Mouse (Mus musculus) neural tube, embryonic 15.5 days (tissue): ENCODE measurements around the gene Asap3. TPM values are rescaled to one million over a fixed set of nuclear protein-coding genes. Genes with fewer than 3 reads are reported as not detected.

Experiments
- ATAC-seq: fragments of 200-750 bp; cut with Nextera tagmentation; 2 replicates; pipeline ENCODE4 v1.8.0; 2017; ENCODE audit warnings: mild to moderate bottlenecking, moderate TSS enrichment, moderate library complexity; ENCODE audit not compliant: low FRiP score
- H3K27ac ChIP-seq: fragments of 300-500 bp; sonication (generic); replicated peaks from 2 replicates; pipeline ENCODE4 v1.5.1; 2015; ENCODE audit warnings: mild to moderate bottlenecking, inconsistent platforms
- H3K27me3 ChIP-seq: fragments of 300-500 bp; sonication (generic); replicated peaks from 2 replicates; pipeline ENCODE4 v1.6.1; 2015; ENCODE audit warnings: inconsistent platforms
- H3K36me3 ChIP-seq: fragments of 300-500 bp; sonication (generic); 2 replicates; pipeline ENCODE4 v1.6.1; 2015; ENCODE audit warnings: inconsistent platforms
- H3K4me1 ChIP-seq: fragments of 300-500 bp; sonication (generic); 2 replicates; pipeline ENCODE4 v1.6.1; 2015; ENCODE audit warnings: inconsistent platforms
- H3K4me2 ChIP-seq: fragments of 300-500 bp; sonication (generic); 2 replicates; pipeline ENCODE4 v1.6.1; 2015; ENCODE audit warnings: inconsistent platforms, mild to moderate bottlenecking, moderate library complexity
- H3K4me3 ChIP-seq: fragments of 300-500 bp; sonication (generic); replicated peaks from 2 replicates; pipeline ENCODE4 v1.5.1; 2015; ENCODE audit warnings: mild to moderate bottlenecking, inconsistent platforms
- H3K9ac ChIP-seq: fragments of 300-500 bp; sonication (generic); replicated peaks from 2 replicates; pipeline ENCODE4 v1.6.1; 2015; ENCODE audit warnings: mild to moderate bottlenecking, inconsistent platforms
- H3K9me3 ChIP-seq: fragments of 300-500 bp; sonication (generic); replicated peaks from 2 replicates; pipeline ENCODE4 v1.6.1; 2016; ENCODE audit warnings: inconsistent platforms
- WGBS: fragments of 180-500 bp; shearing (Covaris S2); methylation state at CpG from one replicate; pipeline ENCODE4 v1.1.7; 2015; ENCODE audit warnings: mixed read lengths; 5-methylcytosine and 5-hydroxymethylcytosine counted together
- polyA plus RNA-seq: library from polyadenylated mRNA; unstranded; fragments of >200 nt; fragmentation: Nextera tagmentation; extraction: Ambion mirVana; gene quantifications from 2 replicates; pipeline ENCODE4 v1.2.1, GENCODE M21; 2015

Gene Asap3
- 6.6 and 6.7 TPM in 2 replicates for polyA plus RNA-seq

- no peaks in the 10 kb centered on the region for H3K27me3 ChIP-seq
- WGBS, result under 1% methylated on average over 46 of the region's 54 CpGs
- no peaks in the 10 kb centered on the region for H3K9me3 ChIP-seq
- H3K4me3 ChIP-seq, result peak within 1 kb of the TSS; percentile 63
- H3K4me2 ChIP-seq, result peak within 1 kb of the TSS; percentile 98
- H3K4me1 ChIP-seq, result peaks cover 13% of the 10 kb centered on the region
- peak within 1 kb of the TSS; percentile 77 for H3K27ac ChIP-seq
- peak within 1 kb of the TSS; percentile 74 for H3K9ac ChIP-seq
- ATAC-seq, result peak; percentile 89
- H3K36me3 ChIP-seq, result no peaks in the 10 kb centered on the region
These were observed at the start of gene Asap3 for GRCm38 (mm10) chr4:136206033-136206893. Gene Asap3 (plus strand): TSS chr4:136206365.

- Histone ChIP-seq H3K4me3 (no peak overlapping the region), H3K27ac (no peak overlapping the region), H3K9ac (no peak overlapping the region), H3K4me1 (peaks cover 8% of the 10 kb centered on the region), H3K9me3 (no peaks in the 10 kb centered on the region), H3K36me3 (no peaks in the 10 kb centered on the region), H3K27me3 (no peaks in the 10 kb centered on the region), H3K4me2 (no peak overlapping the region)
- ATAC-seq, result no peak
- 82% methylated on average over 6 of the region's 6 CpGs for WGBS
These were observed 47.7 kb upstream of the Asap3 start for GRCm38 (mm10) chr4:136158498-136158897.

GRCm38 (mm10) chr4:136159802-136160397, 46.3 kb upstream of the Asap3 start:
- peak; percentile 60; the same call in 1 of the 2 replicates for ATAC-seq
- 3% methylated on average over 5 of the region's 5 CpGs for WGBS
- Histone ChIP-seq H3K27me3 (no peaks in the 10 kb centered on the region), H3K9ac (0 out of 2 replicates have a peak overlapping the region, but pooled peaks have one; percentile 1), H3K27ac (peak overlapping the region; percentile 33; the same call in 1 of the 2 replicates), H3K36me3 (no peaks in the 10 kb centered on the region), H3K4me3 (no peak overlapping the region), H3K9me3 (no peaks in the 10 kb centered on the region), H3K4me1 (peaks cover 11% of the 10 kb centered on the region), H3K4me2 (0 out of 2 replicates have a peak overlapping the region, but pooled peaks have one; percentile 5)

GRCm38 (mm10) chr4:136163448-136163847, 42.7 kb upstream of the Asap3 start:
- no peaks in the 10 kb centered on the region for H3K27me3 ChIP-seq
- H3K4me3 ChIP-seq, result no peak overlapping the region
- 0 out of 2 replicates have a peak overlapping the region, but pooled peaks have one; percentile 41 for H3K27ac ChIP-seq
- ATAC-seq, result peak; percentile 78; the same call in 1 of the 2 replicates
- H3K36me3 ChIP-seq, result no peaks in the 10 kb centered on the region
- 3% methylated on average over 10 of the region's 11 CpGs for WGBS
- H3K9me3 ChIP-seq, result no peaks in the 10 kb centered on the region
- peak overlapping the region; percentile 29 for H3K4me2 ChIP-seq
- H3K9ac ChIP-seq, result 0 out of 2 replicates have a peak overlapping the region, but pooled peaks have one; percentile 10
- H3K4me1 ChIP-seq, result peaks cover 11% of the 10 kb centered on the region

GRCm38 (mm10) chr4:136164981-136165380, 41.2 kb upstream of the Asap3 start:
- H3K4me2 ChIP-seq, result no peak overlapping the region
- no peak for ATAC-seq
- 88% methylated on average over 8 of the region's 8 CpGs for WGBS
- H3K27ac ChIP-seq, result no peak overlapping the region
- H3K4me3 ChIP-seq, result no peak overlapping the region
- no peaks in the 10 kb centered on the region for H3K36me3 ChIP-seq
- peaks cover 4% of the 10 kb centered on the region for H3K4me1 ChIP-seq
- no peaks in the 10 kb centered on the region for H3K9me3 ChIP-seq
- H3K9ac ChIP-seq, result no peak overlapping the region
- H3K27me3 ChIP-seq, result no peaks in the 10 kb centered on the region

GRCm38 (mm10) chr4:136167701-136168100, 38.5 kb upstream of the Asap3 start:
- Histone ChIP-seq H3K9me3 (no peaks in the 10 kb centered on the region), H3K27me3 (no peaks in the 10 kb centered on the region), H3K4me2 (no peak overlapping the region), H3K36me3 (no peaks in the 10 kb centered on the region), H3K4me1 (peaks cover 15% of the 10 kb centered on the region), H3K9ac (no peak overlapping the region), H3K27ac (no peak overlapping the region), H3K4me3 (no peak overlapping the region)
- 85% methylated on average over 3 of the region's 3 CpGs for WGBS
- ATAC-seq, result no peak

- Histone ChIP-seq H3K27me3 (0 out of 2 replicates have a peak, but pooled peaks cover 4% of the 10 kb centered on the region), H3K27ac (no peak overlapping the region), H3K36me3 (no peaks in the 10 kb centered on the region), H3K4me1 (peaks cover 21% of the 10 kb centered on the region), H3K9ac (no peak overlapping the region), H3K4me2 (no peak overlapping the region), H3K4me3 (no peak overlapping the region), H3K9me3 (no peaks in the 10 kb centered on the region)
- WGBS, result 73% methylated on average over 4 of the region's 4 CpGs
- no peak for ATAC-seq
These were observed 35.8 kb upstream of the Asap3 start for GRCm38 (mm10) chr4:136170401-136170800.

GRCm38 (mm10) chr4:136171455-136171854, 34.7 kb upstream of the Asap3 start:
- Histone ChIP-seq H3K4me1 (peaks cover 21% of the 10 kb centered on the region), H3K9ac (peak overlapping the region; percentile 60), H3K27ac (no peak overlapping the region), H3K36me3 (no peaks in the 10 kb centered on the region), H3K27me3 (0 out of 2 replicates have a peak, but pooled peaks cover 4% of the 10 kb centered on the region), H3K9me3 (no peaks in the 10 kb centered on the region), H3K4me2 (peak overlapping the region; percentile 100), H3K4me3 (peak overlapping the region; percentile 59)
- 0 out of 2 replicates have a peak, but pooled peaks have one; percentile 26 for ATAC-seq
- WGBS, result 14% methylated on average over 12 of the region's 12 CpGs

GRCm38 (mm10) chr4:136172011-136172541, 34.1 kb upstream of the Asap3 start, which contains the start of gene E2f2:
Gene E2f2 (plus strand): TSS chr4:136172394.
- Histone ChIP-seq H3K4me3 (peak within 1 kb of the TSS; percentile 59), H3K4me1 (peaks cover 21% of the 10 kb centered on the region), H3K27me3 (0 out of 2 replicates have a peak, but pooled peaks cover 4% of the 10 kb centered on the region), H3K9me3 (no peaks in the 10 kb centered on the region), H3K36me3 (no peaks in the 10 kb centered on the region), H3K27ac (no peak within 1 kb of the TSS), H3K9ac (peak within 1 kb of the TSS; percentile 60), H3K4me2 (peak within 1 kb of the TSS; percentile 100)
- under 1% methylated on average over 34 of the region's 35 CpGs for WGBS
- peak; percentile 72 for ATAC-seq

- Histone ChIP-seq H3K27ac (no peak overlapping the region), H3K9me3 (no peaks in the 10 kb centered on the region), H3K4me3 (peak overlapping the region; percentile 59), H3K4me2 (peak overlapping the region; percentile 100), H3K9ac (peak overlapping the region; percentile 41), H3K4me1 (peaks cover 25% of the 10 kb centered on the region), H3K27me3 (0 out of 2 replicates have a peak, but pooled peaks cover 4% of the 10 kb centered on the region), H3K36me3 (no peaks in the 10 kb centered on the region)
- under 1% methylated on average over 67 of the region's 67 CpGs for WGBS
- ATAC-seq, result 0 out of 2 replicates have a peak, but pooled peaks have one; percentile 29
These were observed 33.5 kb upstream of the Asap3 start for GRCm38 (mm10) chr4:136172542-136173209.
